Mouse (Mus musculus): ENCODE results near the gene Armc12. TPM values are rescaled to one million over a fixed set of nuclear protein-coding genes. Genes with fewer than 3 reads are reported as not detected.

Gene Armc12
- total RNA-seq (2021), result not detected
- long read RNA-seq, experiment 1, result 0 reads
- long read RNA-seq, experiment 2, result 0 reads

DNA sequence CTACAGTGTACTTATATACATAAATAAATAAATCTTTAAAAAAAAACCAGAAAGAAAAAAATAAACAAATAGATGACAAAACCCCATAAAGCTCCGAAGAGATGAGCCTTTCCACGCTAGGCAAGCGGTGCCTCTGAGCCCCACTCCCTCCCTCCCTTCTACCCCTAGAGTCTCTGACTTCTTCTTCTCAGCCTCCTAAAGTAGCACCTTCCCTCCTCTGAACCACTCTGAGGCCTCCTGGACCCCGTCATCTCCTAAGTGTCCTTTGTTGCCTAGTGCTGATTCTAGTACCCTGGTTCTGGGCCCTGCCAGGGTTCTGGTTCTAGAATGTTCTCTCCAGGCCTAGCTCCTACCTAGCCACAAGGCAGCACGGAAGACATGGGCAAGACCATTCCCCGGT is at the start of gene Armc12:
Gene Armc12, plus strand, starts transcription at position 301 of the 400 bp plus-strand sequence.
- no peak for DNase-seq

DNA sequence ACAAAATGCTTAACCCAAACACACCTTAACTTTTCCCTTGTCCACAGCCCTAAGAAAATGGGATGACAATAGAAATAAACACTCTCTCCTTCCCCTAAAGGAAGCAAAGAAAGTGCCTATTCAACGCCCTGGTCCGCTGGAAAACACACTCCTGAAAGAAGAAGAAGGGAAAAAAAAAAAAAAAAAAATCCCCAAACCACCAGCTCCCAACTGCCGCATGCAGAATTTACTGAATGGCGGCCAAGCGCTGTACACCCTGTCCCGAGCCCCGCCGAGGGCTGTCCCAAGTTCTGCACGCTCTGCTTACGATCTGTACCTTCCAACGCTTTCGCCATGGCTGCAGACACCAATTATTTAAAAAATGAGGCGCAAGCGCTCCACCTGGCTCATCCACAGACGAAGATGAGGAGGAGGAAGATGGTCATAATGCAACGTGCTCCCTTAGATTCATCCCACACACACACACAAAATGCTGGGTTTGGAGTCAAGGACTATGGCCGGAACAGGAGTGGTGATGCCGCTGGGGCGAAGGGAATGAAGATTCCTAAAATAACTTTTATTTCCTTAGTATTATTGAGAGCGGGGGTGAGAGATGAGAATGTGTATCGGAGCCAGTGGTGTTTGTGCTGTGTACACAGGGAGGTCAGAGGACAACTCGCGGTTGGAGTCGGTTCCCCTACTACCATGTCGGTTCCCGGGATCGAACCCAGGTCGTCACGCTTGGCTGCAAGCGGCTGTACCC is 45.7 kb upstream of the Armc12 start:
- DNase-seq, result peak; percentile 40 to 56

DNA sequence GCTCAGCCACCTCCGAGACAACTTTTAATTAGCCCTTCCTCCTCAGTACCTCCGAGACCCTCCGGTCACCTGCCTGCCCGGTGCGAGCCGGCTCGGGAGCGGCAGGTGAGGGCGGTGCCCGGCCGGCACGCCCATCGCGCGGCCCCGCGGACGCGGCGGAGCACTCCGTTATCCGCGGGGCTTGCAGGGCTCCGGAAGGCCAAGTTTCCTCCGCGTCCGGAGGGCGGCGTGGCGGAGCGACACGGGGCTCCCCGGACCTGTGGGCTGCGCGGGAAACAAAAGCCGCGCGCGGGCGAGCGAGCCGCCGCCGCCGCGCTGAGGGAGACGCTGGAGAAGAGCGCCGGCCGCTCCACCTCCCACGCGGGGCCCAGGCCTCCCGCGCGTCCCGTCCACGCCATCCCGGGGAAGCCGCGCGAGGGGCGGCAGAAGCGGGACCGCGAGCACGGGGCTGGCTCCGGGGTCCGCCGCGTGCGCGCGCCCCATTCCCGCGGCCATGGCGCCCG is 45.1 kb upstream of the Armc12 start:
- peak; percentile 58 to 72 for DNase-seq

DNA sequence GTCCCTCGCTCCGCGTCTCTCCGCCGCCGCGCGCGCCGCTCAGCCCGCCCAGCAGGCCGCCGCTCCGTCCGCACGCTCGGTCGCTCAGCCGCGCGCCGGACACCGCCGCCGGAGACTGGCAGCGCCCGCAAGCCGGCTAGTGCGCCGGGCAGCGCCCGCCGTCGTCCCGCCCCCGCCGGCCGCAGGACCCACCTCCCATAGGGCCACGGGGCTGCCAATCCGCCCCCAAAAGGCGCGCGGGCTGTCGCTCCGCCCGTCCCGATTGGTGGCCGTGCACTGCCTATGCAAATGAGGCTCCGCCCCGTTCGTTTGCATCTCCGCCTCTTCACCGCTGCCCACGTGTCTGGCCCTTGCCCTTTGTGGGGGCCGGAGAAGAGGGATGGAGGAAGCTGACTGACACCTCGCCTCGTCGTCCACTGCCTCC is 44.6 kb upstream of the Armc12 start:
- peak; percentile 99 for DNase-seq

DNA sequence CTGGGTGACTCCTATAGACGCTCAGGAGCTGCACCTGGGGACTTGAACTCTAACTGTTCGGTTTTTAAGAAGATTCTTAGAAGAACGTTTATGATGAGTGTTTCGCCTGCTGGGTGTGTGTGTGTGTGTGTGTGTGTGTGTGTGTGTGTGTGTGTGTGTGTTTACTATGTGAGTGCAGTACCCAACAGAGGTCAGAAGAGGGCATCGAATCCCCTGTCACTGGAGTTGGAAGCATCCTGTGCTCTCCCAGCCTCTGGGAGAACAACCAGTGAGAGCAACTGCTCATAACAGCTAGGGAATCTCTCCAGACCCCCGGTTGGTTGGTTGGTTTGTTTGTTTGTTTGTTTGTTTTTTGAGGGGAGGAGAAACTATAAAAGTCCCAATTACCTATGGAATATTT is 43.9 kb upstream of the Armc12 start:
- no peak for DNase-seq

DNA sequence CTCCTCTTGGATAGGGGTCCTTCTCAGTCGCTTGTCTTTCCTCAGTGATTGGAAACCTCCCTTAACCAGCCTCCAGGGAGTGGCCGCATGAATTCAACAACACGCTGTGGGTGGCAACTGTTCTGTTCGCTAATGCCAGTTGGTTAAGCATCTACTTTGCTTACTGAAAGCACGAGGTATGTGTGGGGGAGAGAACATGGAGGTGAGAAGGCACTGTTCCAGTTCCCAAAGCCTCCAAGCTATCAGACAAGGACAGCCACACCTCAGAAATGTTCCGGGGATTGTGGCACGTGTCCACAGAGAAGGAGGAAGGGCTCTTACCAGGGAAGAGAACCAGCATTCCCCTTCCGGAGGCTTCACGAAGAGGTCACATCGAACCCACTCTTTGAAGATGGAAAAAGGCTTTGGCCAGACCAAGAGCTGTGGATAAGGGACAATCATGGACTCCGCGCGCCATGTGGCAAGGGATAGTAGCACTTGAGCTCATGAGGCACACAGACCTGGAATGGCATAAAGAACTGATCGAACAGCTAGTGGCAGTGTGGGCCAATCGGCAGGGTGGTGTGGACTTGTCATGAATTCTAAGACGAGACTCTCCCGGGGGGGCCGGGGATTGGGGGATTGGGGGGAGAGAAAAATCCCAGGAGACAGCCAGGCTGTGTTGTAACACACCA is 42.9 kb upstream of the Armc12 start:
- no peak for DNase-seq

DNA sequence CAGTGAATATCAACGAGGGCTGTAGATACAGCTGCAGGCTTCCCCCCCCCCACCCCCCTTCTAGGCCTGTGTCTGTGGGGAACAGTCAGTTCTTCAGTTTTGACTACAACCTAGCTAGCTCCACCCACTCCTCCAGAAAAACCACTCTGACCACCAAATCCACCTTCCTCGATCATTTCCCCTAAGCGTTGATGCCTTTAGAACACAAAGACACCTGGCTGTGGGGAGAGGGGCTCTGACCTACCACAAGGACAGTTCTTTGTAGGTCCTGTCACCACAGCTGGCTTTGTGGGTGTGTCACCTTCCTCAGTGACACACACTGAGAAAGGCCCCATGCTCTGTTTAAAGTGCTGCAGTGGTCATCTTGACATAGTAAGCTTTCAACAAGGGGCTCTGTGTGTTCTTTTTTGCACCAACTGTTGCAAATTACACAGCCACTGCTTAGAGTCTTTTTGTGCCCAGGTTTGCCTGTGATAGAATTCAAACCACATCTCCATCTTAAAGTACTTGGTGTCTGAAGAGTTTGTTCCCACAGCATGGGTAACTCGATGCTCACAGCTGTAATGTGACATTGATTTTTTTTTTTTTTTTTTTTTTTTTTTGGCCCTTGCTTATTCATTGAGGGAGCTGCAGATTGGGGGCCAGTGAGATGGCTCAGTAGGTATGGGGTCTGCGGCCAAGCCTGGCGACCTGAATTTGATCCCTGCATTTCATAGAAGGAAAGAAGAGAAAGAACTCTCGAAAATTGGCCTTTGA is 42.2 kb upstream of the Armc12 start:
- no peak for DNase-seq

DNA sequence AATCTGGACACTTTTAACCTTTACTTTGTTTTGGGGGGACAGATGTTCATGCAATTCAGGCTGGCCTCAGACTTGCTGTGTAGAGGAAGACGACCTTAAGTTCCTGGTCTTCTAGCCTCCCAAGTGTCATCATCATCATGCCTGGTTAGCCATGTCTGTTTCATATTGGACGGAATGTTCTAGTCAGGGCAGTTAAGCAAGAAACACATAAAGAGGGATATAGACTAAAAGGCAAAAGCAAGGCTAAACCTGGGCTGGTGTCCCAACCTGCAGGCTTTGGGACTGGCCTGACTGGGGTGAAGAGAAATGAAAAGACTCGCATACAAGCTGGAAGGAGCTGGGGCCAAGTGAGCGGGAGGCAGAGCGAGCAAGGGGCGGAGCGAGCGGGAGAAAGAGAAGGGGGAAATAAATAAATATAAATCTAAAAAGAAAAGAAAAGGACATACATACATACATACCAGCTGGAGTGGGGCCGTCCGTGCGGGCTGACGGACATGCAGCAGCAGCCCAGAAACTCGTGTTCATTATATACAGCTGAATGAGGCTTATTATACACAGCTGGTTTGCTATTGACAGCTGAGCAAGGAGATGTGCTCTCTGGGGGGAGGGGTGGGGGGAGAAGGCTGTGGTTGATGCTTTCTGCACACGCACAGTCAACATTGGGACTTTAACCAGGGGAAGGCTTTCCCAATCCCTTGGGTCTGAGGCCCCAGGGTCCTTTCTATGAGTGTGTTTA is 39.4 kb upstream of the Armc12 start:
- no peak for DNase-seq

DNA sequence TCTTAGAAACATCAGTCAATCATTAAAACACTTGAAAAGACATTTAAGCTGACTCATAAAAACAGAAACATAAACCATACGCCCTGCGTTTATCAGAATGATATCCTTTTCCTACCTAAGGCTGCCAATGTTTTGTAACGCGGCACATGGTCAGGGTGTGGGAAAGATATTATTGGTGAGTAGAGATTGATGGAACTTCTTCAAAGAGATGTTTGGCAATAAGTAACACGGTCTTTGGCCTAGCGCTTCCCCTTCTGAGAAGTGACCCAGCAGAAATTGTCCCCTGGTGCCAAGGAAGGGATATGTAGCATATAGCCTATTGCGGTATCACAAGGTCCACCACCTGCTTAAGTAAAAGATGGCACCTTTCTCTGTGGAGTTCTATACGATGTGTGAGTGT is 34.8 kb upstream of the Armc12 start:
- DNase-seq, result no peak

DNA sequence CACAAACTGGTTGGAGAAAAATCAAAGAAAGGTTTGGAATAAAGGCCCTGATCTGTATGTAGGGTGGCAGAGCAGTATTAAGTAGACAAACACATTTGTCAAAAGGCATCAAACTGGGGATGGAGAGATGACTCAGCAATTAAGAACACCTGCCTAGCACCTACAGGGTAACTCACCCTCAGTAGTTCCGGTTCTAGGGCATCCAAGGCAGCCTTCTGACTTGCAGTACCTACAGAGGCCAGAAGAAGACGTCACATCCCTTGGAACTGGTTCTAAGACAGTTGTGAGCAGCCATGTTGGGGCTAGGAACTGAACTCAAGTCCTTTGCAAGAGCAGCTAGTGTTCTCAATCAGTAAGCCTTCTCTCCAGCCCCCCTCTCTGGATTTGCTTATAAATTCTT is 31.4 kb upstream of the Armc12 start:
- DNase-seq, result no peak

DNA sequence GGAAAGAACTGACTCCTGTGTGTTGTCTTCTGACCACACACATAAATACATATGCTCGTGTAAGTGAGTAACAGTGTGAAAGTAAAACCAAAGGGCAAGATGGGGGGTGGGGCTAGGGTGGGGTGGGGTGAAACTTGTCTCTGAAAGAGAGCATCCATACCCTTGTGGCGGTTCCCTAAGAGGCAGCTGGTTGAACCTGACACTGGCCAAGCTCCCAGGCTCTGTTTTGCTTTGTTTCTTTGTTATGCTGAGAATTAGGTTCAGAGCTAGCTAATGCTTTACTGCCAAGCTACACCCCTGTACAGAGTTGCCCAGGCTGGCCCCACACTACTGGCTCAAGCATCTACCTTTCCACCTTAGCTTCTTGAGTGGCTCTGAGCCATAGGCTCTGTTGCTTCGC is 30.1 kb upstream of the Armc12 start:
- no peak for DNase-seq

DNA sequence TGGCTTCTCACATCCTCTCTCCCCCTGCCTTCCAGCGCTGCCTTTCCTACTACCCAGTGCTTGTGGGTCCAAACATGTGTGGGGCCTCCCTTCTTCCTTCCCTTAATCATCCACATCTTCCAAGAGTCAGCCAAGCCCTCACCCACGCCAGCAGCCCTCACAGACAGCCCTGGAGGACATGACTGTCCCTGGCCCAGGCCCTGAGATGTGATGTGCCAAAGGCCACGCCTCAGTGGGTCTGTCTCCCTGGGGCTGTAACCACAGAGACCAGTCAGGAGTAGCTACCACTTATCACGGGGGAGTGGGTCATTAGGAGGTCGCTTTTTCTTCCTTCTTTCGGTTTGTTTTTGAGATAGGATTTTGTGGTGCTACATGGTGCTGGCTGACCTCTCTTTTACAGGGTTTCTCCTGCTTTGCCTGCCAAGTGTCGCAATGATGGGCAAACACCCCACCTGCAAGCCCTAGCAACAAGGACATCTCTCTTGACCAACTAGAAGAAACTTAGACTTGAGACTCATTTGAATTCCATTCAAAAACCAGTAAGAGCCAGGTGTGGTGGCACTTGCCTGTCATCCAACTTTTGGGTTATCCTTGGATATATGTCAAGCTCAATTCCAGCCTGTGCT is 28.3 kb upstream of the Armc12 start:
- no peak for DNase-seq

DNA sequence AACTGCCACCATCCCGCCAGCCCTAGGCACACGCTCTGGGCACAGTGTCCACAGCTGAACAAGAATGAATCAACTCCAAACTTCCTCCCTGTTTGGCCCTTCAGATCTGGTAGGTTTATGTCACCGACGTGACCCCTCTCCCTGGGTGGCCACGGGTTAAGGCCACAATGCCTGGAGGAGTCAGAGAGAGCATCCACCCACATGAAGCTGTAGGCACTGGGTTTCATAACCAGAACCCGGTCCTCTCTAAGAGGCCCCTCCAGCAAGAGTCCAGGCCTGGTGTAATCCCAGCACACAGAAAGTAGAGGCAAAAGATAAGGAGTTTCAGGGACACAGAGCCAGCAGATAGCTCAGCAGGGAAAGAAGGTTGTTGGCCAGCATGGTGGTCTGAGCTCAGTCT is 26.4 kb upstream of the Armc12 start:
- no peak for DNase-seq

DNA sequence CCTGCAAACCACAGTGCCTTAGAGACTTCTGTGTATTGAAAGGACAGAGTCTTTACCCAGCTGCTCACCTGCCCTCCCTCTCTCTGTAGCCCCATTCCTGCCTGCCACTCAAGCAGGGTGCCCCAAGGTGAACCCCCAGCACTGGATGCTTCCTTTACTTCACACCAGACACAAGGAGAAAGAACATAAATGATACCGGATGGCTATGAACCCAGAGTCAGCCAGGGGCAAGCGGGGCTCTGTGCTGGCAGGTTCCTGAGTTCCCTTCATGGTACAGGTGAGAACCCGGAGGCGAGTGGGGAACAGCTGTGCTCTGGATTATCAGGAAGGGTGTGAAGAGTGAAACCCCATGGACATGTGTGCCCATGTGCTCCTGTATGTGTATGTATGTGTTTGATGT is 25.0 kb upstream of the Armc12 start:
- no peak for DNase-seq

DNA sequence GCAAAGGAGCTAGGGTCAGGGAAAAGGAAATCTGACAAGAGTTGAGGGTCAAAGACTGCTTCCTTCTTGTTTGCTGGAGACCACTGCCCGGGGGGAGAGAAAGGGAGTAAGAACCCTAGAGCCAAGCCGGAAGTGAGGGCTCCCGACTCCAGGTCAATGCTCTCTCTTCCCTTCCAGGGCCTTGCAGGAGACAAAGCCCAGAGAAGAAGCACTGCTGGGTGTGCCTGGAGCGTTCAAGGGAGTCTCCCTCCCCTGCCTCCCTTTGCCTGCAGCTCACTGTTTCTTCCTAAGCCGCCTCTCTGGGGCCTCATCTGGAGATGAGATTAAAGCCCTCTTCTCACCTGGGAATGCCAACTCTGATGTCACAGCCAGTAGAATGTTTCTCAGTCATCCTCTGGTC is 23.7 kb upstream of the Armc12 start:
- DNase-seq, result peak in 1 of 2 experiments; percentile 27

DNA sequence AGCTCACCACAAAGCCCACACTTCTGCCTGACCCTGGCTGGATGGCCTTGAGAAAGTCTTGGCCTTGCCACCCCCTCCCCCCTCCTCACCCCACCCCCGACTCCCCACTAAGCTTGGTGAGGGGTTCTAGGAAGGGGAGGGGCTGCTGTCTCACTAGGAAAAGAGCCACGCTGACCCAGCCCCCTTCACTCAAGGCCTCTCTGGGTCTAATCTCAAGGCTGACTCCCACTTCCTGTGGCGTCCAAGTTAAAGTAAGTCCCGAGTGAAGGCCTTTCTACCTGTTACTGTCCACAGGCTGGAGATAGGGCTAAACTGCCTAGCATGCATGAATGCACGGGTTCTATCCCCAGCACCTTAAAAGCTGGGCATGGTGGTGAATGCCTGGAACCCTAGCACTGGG is 23.1 kb upstream of the Armc12 start:
- peak in 1 of 2 experiments; percentile 47 for DNase-seq

DNA sequence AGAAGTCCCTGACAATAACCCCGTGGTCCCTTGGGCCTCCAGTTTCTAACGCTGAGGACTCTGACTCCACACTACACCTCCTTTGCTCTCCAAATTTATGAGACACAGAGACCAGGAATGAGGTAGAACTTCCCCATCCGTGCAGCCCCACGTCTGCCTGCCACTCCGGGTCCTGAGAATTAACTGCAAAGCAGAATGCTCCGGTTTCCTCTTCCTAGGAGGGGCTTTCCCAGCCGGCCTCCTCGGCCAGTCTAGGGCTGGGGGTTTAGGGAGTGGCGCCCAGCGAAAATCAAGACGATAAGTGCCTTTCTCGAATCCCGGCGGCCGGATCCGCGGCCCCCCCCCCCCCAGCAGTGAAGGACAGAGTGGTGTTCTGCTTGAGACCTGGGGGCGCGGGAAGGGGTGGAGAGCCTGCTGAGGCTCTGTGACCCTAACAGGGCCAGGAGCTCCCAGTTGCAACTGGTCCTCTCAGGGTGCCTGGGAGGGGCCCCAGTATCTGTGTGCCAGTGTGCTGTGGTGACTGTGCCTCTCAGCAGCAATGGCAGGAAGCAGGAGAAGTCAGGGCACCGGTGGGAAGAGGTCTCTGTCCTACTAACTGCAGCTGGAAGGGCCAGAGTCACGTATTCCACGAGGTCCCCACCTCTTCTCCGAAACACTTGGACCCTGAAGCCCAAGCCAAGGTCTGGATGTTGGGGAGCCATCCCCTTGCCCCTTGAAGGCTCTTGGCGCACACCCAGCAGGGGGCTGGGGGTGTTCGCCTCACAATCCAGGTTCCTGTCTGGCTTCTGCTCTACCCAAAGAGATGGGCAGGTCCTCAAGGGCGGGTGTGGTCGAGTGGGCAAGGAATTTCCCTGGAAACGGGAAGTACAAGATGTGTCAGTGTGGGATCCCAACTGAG is 19.9 kb upstream of the Armc12 start:
- peak in 1 of 2 experiments; percentile 31 for DNase-seq

DNA sequence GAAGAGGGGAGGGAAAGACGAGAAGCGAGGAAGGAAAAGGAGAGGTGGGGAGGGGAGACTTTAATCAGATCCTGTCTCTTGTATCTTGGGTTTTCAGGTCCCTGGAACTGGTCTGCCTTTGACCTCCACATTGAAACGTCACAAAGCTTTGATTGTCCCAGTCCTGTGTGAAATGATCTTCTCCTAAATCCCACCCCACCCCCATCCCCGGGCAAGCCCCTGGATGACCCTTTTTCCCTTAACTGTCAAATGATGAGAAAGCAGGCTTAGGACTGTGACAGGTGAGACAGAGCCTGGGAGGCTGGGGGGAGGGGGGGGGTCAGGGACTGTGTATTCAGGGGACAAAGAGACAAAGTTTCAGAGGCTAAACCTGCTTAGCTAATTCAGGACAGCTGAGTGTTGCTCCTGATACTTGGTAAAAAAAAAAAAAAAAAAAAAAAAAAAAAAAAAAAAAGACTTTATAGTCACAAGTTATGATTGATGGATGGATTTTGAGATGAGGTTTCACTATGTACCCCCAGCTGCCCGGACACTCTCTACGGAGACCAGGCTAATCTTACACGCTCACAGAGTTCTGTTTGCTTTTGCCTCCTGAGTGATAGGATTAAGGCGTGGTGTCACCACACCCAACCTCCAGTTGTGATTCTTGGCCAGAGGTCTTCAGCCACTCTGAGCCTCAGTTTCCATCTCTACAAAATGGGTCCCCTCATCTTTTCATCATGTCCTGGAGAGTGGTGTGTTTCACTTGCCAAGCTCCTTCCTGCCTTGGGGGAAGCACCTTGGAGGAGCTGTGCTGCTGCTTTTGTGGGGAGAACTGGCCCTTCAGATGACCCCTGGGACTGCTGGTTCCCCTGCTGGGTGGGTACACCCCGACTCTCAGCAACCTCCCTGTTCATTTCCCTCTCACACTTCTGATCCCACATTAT is 18.7 kb upstream of the Armc12 start:
- no peak for DNase-seq

DNA sequence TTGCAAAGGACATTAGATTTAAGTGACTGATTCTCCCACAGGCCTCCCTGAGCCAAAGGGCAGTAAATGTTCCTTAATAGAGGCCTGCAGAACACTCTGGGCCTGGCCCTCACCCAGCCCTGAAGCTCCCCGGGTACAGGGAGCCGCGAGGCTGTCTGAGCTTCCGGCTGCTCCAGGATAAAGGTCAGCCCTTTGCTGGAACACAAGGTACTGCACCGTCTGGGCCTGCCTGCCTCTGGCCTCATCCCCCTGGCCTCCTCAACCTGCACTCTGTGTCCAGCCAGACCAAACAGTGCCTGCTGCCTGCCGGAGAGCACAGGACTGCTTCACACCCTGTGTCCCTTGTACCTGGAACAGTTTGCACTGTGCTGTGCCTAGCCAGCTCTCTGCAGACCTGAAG is 17.9 kb upstream of the Armc12 start:
- DNase-seq, result peak; percentile 73 to 85

Measured in adrenal gland, postnatal 36 days (tissue).